Mouse (Mus musculus): ENCODE measurements around the gene Dohh.
A peak's percentile ranks its signal among the peaks of the same experiment; 100 is the strongest.

Gene Dohh

GRCm38 (mm10) chr10:81404720-81405119 is 20.5 kb downstream of the Dohh start:
- no peak for DNase-seq (ENCODE audit: low spot score in 2 of 2)

- peak; percentile 50 to 77 for DNase-seq (ENCODE audit: low spot score in 2 of 2)
Observed at GRCm38 (mm10) chr10:81405588-81406201, 21.5 kb downstream of the Dohh start.

GRCm38 (mm10) chr10:81406504-81407440 is 22.5 kb downstream of the Dohh start:
- DNase-seq (ENCODE audit: low spot score in 2 of 2), result no peak

GRCm38 (mm10) chr10:81407539-81408423 is 23.6 kb downstream of the Dohh start:
- DNase-seq (ENCODE audit: low spot score in 2 of 2), result no peak

- no peak for DNase-seq (ENCODE audit: low spot score in 2 of 2)
Observed at GRCm38 (mm10) chr10:81408424-81408729, 24.1 kb downstream of the Dohh start.

GRCm38 (mm10) chr10:81408871-81409291 is 24.7 kb downstream of the Dohh start:
- peak in 1 of 2 experiments; percentile 75 for DNase-seq (ENCODE audit: low spot score in 2 of 2)

GRCm38 (mm10) chr10:81409330-81409729 is 25.1 kb downstream of the Dohh start:
- no peak for DNase-seq (ENCODE audit: low spot score in 2 of 2)

GRCm38 (mm10) chr10:81410350-81410749 is 26.1 kb downstream of the Dohh start:
- no peak for DNase-seq (ENCODE audit: low spot score in 2 of 2)

GRCm38 (mm10) chr10:81410981-81411380 is 26.8 kb downstream of the Dohh start:
- no peak for DNase-seq (ENCODE audit: low spot score in 2 of 2)

- no peak for DNase-seq (ENCODE audit: low spot score in 2 of 2)
Observed at GRCm38 (mm10) chr10:81411471-81412400, 27.5 kb downstream of the Dohh start.

GRCm38 (mm10) chr10:81412586-81413309 is 28.5 kb downstream of the Dohh start:
- DNase-seq (ENCODE audit: low spot score in 2 of 2), result no peak

- no peak for DNase-seq (ENCODE audit: low spot score in 2 of 2)
Observed at GRCm38 (mm10) chr10:81413310-81414261, 29.4 kb downstream of the Dohh start.

GRCm38 (mm10) chr10:81414682-81415081 is 30.5 kb downstream of the Dohh start:
- DNase-seq (ENCODE audit: low spot score in 2 of 2), result no peak

- no peak for DNase-seq (ENCODE audit: low spot score in 2 of 2)
Observed at GRCm38 (mm10) chr10:81415146-81415545, 30.9 kb downstream of the Dohh start.

GRCm38 (mm10) chr10:81415549-81416310 is 31.5 kb downstream of the Dohh start:
- DNase-seq (ENCODE audit: low spot score in 2 of 2), result no peak

GRCm38 (mm10) chr10:81416581-81417226 is 32.5 kb downstream of the Dohh start:
- DNase-seq (ENCODE audit: low spot score in 2 of 2), result no peak

GRCm38 (mm10) chr10:81417227-81418215 is 33.3 kb downstream of the Dohh start:
- no peak for DNase-seq (ENCODE audit: low spot score in 2 of 2)

Data from thymus, postnatal 10 days (tissue).